Mouse (Mus musculus) gastrocnemius, postnatal 10 days (tissue): ENCODE measurements at regions not wholly inside any gene's neighbourhood (a gene's known extent, or its start where the extent isn't known, plus 50 kb on each side); places are given as distances from the start of the nearest gene placed in this dataset.
A peak's percentile ranks its signal among the peaks of the same experiment; 100 is the strongest.

Source experiments
- DNase-seq: peaks from one replicate; pipeline ENCODE4 v3.0.0; 2021; ENCODE audit warnings: mixed read lengths

- no peak for DNase-seq
Measured at GRCm38 (mm10) chr12:16189441-16189840, 372.7 kb upstream of the Trib2 start.

- DNase-seq = no peak
Measured at GRCm38 (mm10) chr12:16185976-16186515, 369.3 kb upstream of the Trib2 start.

- peak; percentile 27 for DNase-seq
Measured at GRCm38 (mm10) chr12:16185431-16185923, 368.8 kb upstream of the Trib2 start.

- DNase-seq = no peak
Measured at GRCm38 (mm10) chr12:16183055-16183454, 366.3 kb upstream of the Trib2 start.

- DNase-seq = no peak
Measured at GRCm38 (mm10) chr12:16181599-16181998, 364.9 kb upstream of the Trib2 start.

- no peak for DNase-seq
Measured at GRCm38 (mm10) chr12:16179897-16180296, 363.2 kb upstream of the Trib2 start.

- no peak for DNase-seq
Measured at GRCm38 (mm10) chr12:16176326-16176725, 359.6 kb upstream of the Trib2 start.

GRCm38 (mm10) chr12:16172176-16172575 lies 355.5 kb upstream of the Trib2 start:
- no peak for DNase-seq

- no peak for DNase-seq
Measured at GRCm38 (mm10) chr12:16171636-16172035, 354.9 kb upstream of the Trib2 start.

GRCm38 (mm10) chr12:16169781-16170535 lies 353.2 kb upstream of the Trib2 start:
- DNase-seq = no peak

GRCm38 (mm10) chr12:16167793-16168343 lies 351.1 kb upstream of the Trib2 start:
- DNase-seq = no peak

- no peak for DNase-seq
Measured at GRCm38 (mm10) chr12:16165126-16165525, 348.4 kb upstream of the Trib2 start.

GRCm38 (mm10) chr12:16161947-16162346 lies 345.2 kb upstream of the Trib2 start:
- DNase-seq = no peak

- peak; percentile 66 for DNase-seq
Measured at GRCm38 (mm10) chr12:16157896-16158295, 341.2 kb upstream of the Trib2 start.

- DNase-seq = no peak
Measured at GRCm38 (mm10) chr12:16155791-16156558, 339.3 kb upstream of the Trib2 start.

- no peak for DNase-seq
Measured at GRCm38 (mm10) chr12:16154256-16154655, 337.5 kb upstream of the Trib2 start.

GRCm38 (mm10) chr12:16152108-16152507 lies 335.4 kb upstream of the Trib2 start:
- peak; percentile 33 for DNase-seq

GRCm38 (mm10) chr12:16151170-16151702 lies 334.5 kb upstream of the Trib2 start:
- DNase-seq = no peak

GRCm38 (mm10) chr12:16146919-16147318 lies 330.2 kb upstream of the Trib2 start:
- DNase-seq = no peak

- peak; percentile 26 for DNase-seq
Measured at GRCm38 (mm10) chr12:16145621-16146020, 328.9 kb upstream of the Trib2 start.

GRCm38 (mm10) chr12:16141193-16141592 lies 324.5 kb upstream of the Trib2 start:
- DNase-seq = no peak

- no peak for DNase-seq
Measured at GRCm38 (mm10) chr12:16140511-16141110, 323.9 kb upstream of the Trib2 start.
